In genomic region chr5:149716329-149716690, GRCm38 (mm10) we compare ENCODE assay signal across 11 mouse cellular contexts.
"Had no signal": no experiment of that assay in that cellular context is flagged by ENCODE, and none has a peak within 500 bp of the region (broad histone marks: within the 10 kb centered on the region; RNA-seq: fewer than 3 reads in every experiment).

No protein-coding gene starts in this region.

- H3K27ac ChIP-seq: kidney, embryonic 15.5 days; liver, embryonic 14.5 days; neural tube, embryonic 15.5 days had no signal

- H3K4me3 ChIP-seq: kidney, embryonic 15.5 days; myocyte; neural tube, embryonic 15.5 days had no signal

- H3K9me3 ChIP-seq: kidney, embryonic 15.5 days; neural tube, embryonic 15.5 days had no signal

- H3K4me2 ChIP-seq: kidney, embryonic 15.5 days; neural tube, embryonic 15.5 days had no signal

- DNase-seq: kidney, postnatal 14 days; left cerebral cortex, postnatal 4 days; lung, adult 18-20 months; lung, postnatal 36 days; spleen, adult 18-20 months; thymus, adult 18-20 months; thymus, postnatal 14 days had no signal

- H3K27me3 ChIP-seq: kidney, embryonic 15.5 days; neural tube, embryonic 15.5 days had no signal

- H3K9ac ChIP-seq: kidney, embryonic 15.5 days; liver, embryonic 14.5 days; neural tube, embryonic 15.5 days had no signal

- H3K36me3 ChIP-seq: neural tube, embryonic 15.5 days had no signal
